Mouse (Mus musculus): ENCODE data around the gene Pum2.

Gene Pum2

GRCm38 (mm10) chr12:8761058-8761457 lies 87.1 kb downstream of the Pum2 start:
- DNase-seq (ENCODE audit: low spot score), result no peak

DNA sequence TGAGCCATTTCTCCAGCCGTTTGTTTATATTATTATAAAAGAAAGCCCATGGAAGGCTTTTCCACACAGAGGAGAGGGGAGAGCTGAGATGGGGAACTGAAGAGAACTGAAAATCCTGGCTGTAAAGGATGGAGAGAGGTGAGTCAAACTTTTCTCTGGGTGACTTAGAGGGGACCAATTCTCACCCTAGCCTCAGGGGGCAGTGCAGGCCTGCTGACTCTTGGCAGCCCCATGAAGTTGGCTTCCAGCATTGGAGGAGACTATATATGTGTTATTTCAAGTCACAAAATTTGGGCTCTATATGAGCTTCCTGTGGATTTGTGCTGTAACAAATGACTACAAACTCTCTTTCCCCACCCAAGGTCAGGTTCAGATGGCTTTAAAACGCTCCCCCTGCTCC lies 88.7 kb downstream of the Pum2 start:
- DNase-seq (ENCODE audit: low spot score), result no peak

DNA sequence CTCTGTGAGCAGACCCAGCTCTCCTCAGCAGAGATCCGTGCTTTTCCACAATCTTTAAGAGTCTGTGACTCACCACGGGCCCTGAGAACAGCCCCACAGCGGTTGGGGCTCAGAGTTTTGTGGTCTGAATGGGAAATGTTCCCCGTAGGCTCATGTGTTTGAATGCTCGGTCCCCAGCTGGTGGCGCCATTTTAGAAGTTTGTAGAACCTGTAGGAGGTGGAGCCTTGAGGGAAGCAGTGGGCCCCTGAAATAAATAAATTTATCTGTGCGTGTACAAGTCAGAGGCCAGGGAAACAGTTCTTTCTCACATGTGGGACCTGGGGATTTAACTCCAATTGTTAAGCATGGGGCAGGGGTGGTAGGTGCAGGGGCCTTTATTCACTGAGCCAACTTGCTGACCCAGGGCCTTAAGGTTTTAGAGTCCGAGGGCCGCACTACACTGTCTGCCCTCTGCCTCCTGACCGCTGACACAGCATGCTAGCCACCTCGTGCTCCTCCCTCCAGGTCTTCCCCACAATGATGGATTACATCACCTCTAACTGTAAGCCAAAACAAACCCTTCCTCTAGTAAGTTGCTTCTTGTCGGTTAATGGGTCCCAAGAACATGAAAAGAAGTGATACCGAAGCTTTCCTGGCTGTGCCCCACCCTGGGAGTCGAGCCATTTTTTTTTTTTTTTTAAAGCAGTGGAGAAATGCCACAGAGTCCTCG lies 90.4 kb downstream of the Pum2 start:
- no peak for DNase-seq (ENCODE audit: low spot score)

GRCm38 (mm10) chr12:8770946-8771843 lies 97.3 kb downstream of the Pum2 start, which contains the start of gene Sdc1:
TSS of gene Sdc1 (plus strand) at chr12:8771323.
- peak; percentile 90 for DNase-seq (ENCODE audit: low spot score)

GRCm38 (mm10) chr12:8771844-8772380 lies 98.0 kb downstream of the Pum2 start:
- DNase-seq (ENCODE audit: low spot score), result no peak

- peak; percentile 66 for DNase-seq (ENCODE audit: low spot score)
Observed at GRCm38 (mm10) chr12:8772451-8773143, 98.7 kb downstream of the Pum2 start.

DNA sequence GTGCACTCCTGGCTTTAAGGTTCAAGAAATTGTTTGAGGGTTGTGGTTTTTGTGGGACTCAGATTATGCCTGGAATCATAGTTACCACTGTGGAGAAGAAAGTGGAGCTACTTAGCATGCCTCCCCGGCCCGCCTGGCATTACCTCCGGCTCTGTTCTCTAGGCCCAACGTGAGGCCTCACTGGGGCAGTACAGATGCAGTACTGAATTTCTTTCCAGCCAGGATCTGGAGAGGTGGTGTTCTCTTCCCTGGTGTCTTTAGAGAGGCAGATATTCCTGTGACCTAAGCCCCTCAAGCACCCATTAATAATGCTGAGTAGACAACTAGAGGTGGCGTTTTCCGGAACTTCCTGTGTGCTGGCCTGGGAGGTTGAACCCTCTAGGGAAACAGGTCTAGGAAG lies 99.4 kb downstream of the Pum2 start:
- DNase-seq (ENCODE audit: low spot score), result no peak

DNA sequence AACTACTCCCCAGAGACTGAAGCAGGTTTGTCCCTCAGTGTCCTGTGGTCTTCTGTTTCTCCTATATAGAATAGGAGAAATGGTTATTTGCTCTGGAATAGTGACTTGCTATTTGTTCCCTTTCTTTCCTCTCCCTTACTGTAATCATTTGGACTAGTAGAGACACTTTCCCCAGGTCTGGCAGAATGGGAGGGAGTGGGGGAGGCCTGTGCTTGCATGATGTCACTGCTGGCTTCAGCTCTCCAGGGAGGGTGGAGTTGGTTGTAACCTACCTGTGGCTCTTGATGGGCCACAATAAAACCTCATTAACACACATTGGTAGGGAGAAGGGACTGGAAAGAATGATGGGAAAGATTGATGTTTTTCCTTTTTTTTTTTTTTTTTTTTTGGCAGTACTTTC lies 100.2 kb downstream of the Pum2 start:
- no peak for DNase-seq (ENCODE audit: low spot score)

GRCm38 (mm10) chr12:8776206-8776605 lies 102.3 kb downstream of the Pum2 start:
- no peak for DNase-seq (ENCODE audit: low spot score)

- DNase-seq (ENCODE audit: low spot score), result no peak
Observed at GRCm38 (mm10) chr12:8776741-8777140, 102.8 kb downstream of the Pum2 start.

DNA sequence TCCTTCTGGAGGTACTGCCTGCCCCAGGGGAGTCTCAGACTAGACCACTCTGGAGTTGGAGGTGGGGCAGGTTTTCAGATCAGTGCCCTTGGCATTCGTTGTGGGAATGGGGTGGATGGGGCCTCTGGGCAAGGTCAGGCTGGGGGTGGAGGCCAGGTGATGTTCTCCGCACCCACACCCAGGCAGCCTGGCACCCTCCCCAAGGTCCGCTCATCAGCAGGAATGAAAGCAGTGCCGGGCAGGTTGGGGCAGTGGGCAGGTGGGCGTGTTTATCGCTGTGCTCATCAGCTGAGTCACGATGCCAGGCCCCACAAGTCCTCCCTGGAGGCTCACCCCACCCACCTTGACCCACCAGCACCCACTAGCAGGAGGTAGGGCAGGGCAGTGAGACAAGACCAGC lies 104.2 kb downstream of the Pum2 start:
- DNase-seq (ENCODE audit: low spot score), result peak; percentile 85

DNA sequence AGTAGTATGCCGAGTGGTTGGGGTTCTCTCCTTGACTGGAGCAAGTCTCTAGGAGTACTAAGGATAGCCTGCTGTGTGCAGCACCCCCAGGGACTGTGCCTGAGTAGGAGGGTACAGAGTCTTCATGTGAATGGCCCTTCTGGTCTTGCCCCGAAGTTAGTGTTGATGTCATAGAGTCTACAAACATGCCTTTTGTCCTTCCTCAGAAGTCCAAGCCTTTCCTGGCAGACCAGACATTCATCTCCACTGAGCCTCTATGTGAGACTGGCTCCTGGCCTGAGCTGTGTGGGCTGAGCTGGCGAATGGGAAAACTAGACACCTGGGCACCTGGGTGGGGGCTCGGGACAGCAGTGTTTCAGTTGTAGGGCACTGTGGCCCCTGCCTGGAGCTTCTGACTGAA lies 105.9 kb downstream of the Pum2 start:
- no peak for DNase-seq (ENCODE audit: low spot score)

GRCm38 (mm10) chr12:8781121-8781520 lies 107.2 kb downstream of the Pum2 start:
- no peak for DNase-seq (ENCODE audit: low spot score)

- peak; percentile 90 for DNase-seq (ENCODE audit: low spot score)
Observed at GRCm38 (mm10) chr12:8781681-8782378, 107.9 kb downstream of the Pum2 start.

DNA sequence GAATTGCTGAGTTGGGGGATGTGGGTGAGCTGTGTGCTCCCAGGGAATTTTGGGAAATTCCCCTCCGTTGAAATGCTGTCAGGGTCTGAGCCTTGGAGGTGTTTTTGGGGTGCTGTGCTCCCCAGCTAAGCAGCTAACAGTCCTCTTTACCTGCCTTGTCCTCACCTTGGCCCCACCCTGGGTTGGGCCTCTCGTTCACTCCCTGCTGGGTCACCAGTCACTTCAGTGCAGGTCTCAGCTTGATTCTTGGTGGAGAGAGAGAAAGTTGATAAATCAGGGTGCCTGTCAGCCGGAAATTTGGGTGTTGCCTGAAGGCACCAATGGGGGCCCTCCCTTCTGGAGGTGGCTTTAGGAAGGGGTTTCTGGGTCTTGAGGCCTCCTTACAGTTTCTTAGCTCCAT lies 108.6 kb downstream of the Pum2 start:
- DNase-seq (ENCODE audit: low spot score), result peak; percentile 79

- no peak for DNase-seq (ENCODE audit: low spot score)
Observed at GRCm38 (mm10) chr12:8784189-8784588, 110.3 kb downstream of the Pum2 start.

GRCm38 (mm10) chr12:8786476-8786875 lies 112.5 kb downstream of the Pum2 start:
- DNase-seq (ENCODE audit: low spot score), result peak; percentile 75

DNA sequence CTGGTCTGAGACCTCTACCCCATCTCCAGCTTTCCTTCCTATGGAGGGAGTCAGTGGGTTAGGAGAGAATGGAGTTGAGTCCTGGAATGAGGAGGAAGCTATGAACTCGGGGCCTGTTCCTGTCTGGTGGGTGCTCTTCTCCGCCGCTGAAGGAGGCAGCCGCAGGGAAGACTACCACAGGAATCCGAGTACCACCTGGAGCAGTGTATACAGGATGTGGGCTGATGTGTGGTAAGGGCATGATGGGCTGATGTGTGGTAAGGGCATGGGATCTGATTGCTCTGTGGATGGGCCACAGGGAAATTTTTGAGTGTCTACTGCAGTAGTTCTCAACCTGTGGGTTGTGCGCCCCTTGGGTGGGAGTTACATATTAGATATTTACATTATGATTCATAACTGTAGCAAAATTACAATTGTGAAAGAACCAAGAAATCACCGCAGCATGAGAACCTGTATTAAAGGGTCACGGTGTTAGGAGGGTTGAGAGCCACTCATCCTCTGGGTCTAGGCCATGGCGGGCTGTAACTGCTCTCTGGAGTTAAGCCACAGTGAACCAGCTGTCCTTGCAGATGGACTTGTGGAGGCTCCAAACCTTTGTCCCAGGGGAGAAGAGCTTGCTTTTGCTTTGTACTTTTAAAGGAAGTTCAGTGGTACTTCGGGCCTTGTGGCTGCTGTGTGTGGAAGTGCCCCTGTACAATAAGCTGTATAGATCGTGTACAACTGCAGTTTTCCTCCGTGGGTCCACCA lies 113.2 kb downstream of the Pum2 start:
- DNase-seq (ENCODE audit: low spot score), result no peak

- DNase-seq (ENCODE audit: low spot score), result no peak
Observed at GRCm38 (mm10) chr12:8788469-8788868, 114.5 kb downstream of the Pum2 start.

DNA sequence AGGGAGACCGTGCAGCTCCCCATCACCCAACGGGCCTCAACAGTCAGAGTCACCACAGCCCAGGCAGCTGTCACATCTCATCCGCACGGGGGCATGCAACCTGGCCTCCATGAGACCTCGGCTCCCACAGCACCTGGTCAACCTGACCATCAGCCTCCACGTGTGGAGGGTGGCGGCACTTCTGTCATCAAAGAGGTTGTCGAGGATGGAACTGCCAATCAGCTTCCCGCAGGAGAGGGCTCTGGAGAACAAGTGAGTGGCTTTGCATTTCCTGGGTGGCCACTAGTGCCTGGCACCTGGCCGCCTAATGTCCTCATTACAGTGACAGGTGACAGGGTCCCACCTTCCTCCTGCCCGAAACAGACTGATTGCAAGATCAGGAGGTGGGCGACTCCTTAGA lies 116.7 kb downstream of the Pum2 start:
- DNase-seq (ENCODE audit: low spot score), result no peak
